Mouse (Mus musculus) heart, adult 2 months (tissue): Measurements from ENCODE around the gene Map4k4. TPM values are rescaled to one million over a fixed set of nuclear protein-coding genes. Genes with fewer than 3 reads are reported as not detected.

Source experiments
- DNase-seq, 2 experiments: peaks; one replicate each; pipeline ENCODE4 v3.0.0; 2021
- H3K27ac ChIP-seq: fragments of 200-600 bp; 2 replicates; pipeline ENCODE4 v1.8.1; 2022
- H3K27me3 ChIP-seq: fragments of 200-500 bp; 2 replicates; pipeline ENCODE4 v1.6.1; 2012; ENCODE audit warnings: mild to moderate bottlenecking, low read length, inconsistent platforms, mixed read lengths; ENCODE audit not compliant: control insufficient read depth, insufficient read depth
- H3K36me3 ChIP-seq: fragments of 200-500 bp; 2 replicates; pipeline ENCODE4 v1.6.1; 2012; ENCODE audit warnings: low read length, inconsistent platforms; ENCODE audit not compliant: control insufficient read depth, insufficient read depth
- H3K4me1 ChIP-seq: fragments of 200-500 bp; 2 replicates; pipeline ENCODE4 v1.6.1; 2011; ENCODE audit warnings: low read length; ENCODE audit not compliant: control insufficient read depth, insufficient read depth
- H3K4me3 ChIP-seq: fragments of 200-600 bp; 2 replicates; pipeline ENCODE4 v1.8.1; 2022
- H3K79me2 ChIP-seq: fragments of 200-500 bp; replicated peaks from 2 replicates; pipeline ENCODE4 v1.6.1; 2012; ENCODE audit warnings: mild to moderate bottlenecking, inconsistent platforms, low read length, moderate library complexity, mixed read lengths; ENCODE audit not compliant: control insufficient read depth, insufficient read depth
- H3K9ac ChIP-seq: fragments of 200-500 bp; 2 replicates; pipeline ENCODE4 v1.6.1; 2012; ENCODE audit warnings: low read depth, mild to moderate bottlenecking, control low read depth, inconsistent platforms, low read length, mixed read lengths
- CTCF ChIP-seq: fragments of 200-600 bp; IDR thresholded peaks from 2 replicates; pipeline ENCODE4 v1.8.1; 2022; ENCODE audit warnings: antibody characterized with exemption, mild to moderate bottlenecking, moderate library complexity
- EP300 ChIP-seq: fragments of 200-500 bp; IDR thresholded peaks from 2 replicates; pipeline ENCODE4 v1.6.1; 2011; ENCODE audit warnings: low read depth, low read length, control low read depth; ENCODE audit not compliant: insufficient read depth
- POLR2A ChIP-seq: fragments of 200-500 bp; IDR thresholded peaks from 2 replicates; pipeline ENCODE4 v1.6.1; 2011; ENCODE audit warnings: mild to moderate bottlenecking, low read depth, low read length, control low read depth; ENCODE audit not compliant: insufficient read depth
- WGBS: fragments of 180-500 bp; shearing (Covaris S2); methylation state at CpG from one replicate; pipeline ENCODE4 v1.1.7; 2018; 5-methylcytosine and 5-hydroxymethylcytosine counted together
- intact Hi-C: fragments of 180-260 bp; cut with DNase I; formaldehyde crosslinking; loops from one replicate; pipeline ENCODE4 v1.15.1; 2025
- polyA plus RNA-seq: library from polyadenylated mRNA; depleted of rRNA; stranded (reverse); fragments of >200 nt; gene quantifications from 2 replicates; pipeline ENCODE4 v1.2.3, GENCODE M21; 2012
- total RNA-seq, 2 experiments: library from RNA; stranded (reverse); gene quantifications; 2 replicates each; pipeline ENCODE4 v1.2.3; 2021

Gene Map4k4
- total and polyA plus RNA-seq, 3 experiments = 85.2 to 134 (median 129) TPM

DNA sequence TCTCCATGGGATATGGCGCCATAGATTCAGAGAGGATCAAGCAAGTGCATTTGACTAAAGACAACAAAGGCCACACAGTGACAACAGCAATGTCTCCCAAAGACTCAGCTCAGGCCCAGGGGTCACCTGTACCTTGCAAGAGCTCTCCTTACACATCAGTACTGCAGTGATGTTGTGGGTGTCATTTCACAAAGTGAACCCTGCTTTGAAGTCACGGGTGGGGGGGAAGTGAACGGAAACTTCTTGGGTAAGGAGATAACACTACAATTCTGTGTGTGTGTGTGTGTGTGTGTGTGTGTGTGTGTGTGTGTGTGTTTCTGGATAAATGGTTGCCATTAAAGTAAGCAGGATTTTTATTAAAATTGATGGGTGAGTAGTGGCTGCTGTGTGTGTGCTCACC is 53.9 kb downstream of the Map4k4 start:
- Histone ChIP-seq H3K79me2 (peaks cover 23% of the 10 kb centered on the region), H3K27ac (no peak overlapping the region), H3K4me3 (no peak overlapping the region), H3K4me1 (peaks cover 40% of the 10 kb centered on the region), H3K27me3 (no peaks in the 10 kb centered on the region), H3K9ac (no peak overlapping the region), H3K36me3 (peaks cover 9% of the 10 kb centered on the region)
- intact Hi-C loops = no loop called here
- 50% methylated on average over 3 of the region's 3 CpGs for WGBS
- TF ChIP-seq EP300 (no peak), POLR2A (no peak), CTCF (no peak)
- DNase-seq = no peak

DNA sequence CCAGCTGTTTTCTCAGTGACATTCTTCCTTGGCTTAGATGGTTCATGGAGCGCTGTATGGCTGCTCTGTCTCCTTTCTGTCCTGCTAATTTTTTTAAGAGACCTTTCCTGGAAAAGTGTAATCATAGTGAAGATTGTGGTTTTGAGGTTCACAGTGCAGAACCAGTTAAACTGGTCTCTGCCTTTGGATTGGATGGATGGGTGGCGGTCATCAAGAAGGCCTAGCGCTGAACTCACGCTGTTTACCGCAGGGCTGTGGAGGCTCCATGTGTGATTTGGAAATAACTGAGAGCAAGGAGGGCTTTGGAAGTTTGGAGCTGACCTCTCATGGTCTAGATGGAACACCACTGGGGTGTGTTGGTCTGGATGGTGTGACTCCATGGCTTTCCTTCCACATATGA is 56.0 kb downstream of the Map4k4 start:
- peaks cover 24% of the 10 kb centered on the region for H3K79me2 ChIP-seq
- DNase-seq = no peak
- peaks cover 38% of the 10 kb centered on the region for H3K4me1 ChIP-seq
- no peak overlapping the region for H3K27ac ChIP-seq
- intact Hi-C loops = no loop called here
- 82% methylated on average over 5 of the region's 5 CpGs for WGBS
- no peak overlapping the region for H3K9ac ChIP-seq
- no peaks in the 10 kb centered on the region for H3K27me3 ChIP-seq
- no peak for TF ChIP-seq POLR2A
- no peak for TF ChIP-seq EP300
- no peak for TF ChIP-seq CTCF
- H3K4me3 ChIP-seq = no peak overlapping the region
- peaks cover 10% of the 10 kb centered on the region for H3K36me3 ChIP-seq

GRCm38 (mm10) chr1:39957981-39958380 is 57.3 kb downstream of the Map4k4 start:
- Histone ChIP-seq H3K79me2 (peaks cover 18% of the 10 kb centered on the region), H3K4me3 (no peak overlapping the region), H3K27me3 (no peaks in the 10 kb centered on the region), H3K36me3 (peaks cover 11% of the 10 kb centered on the region), H3K4me1 (peaks cover 38% of the 10 kb centered on the region), H3K9ac (no peak overlapping the region), H3K27ac (no peak overlapping the region)
- intact Hi-C loops = no loop called here
- TF ChIP-seq POLR2A (no peak), EP300 (no peak), CTCF (no peak)
- no peak for DNase-seq
- WGBS = 36% methylated on average over 7 of the region's 7 CpGs

DNA sequence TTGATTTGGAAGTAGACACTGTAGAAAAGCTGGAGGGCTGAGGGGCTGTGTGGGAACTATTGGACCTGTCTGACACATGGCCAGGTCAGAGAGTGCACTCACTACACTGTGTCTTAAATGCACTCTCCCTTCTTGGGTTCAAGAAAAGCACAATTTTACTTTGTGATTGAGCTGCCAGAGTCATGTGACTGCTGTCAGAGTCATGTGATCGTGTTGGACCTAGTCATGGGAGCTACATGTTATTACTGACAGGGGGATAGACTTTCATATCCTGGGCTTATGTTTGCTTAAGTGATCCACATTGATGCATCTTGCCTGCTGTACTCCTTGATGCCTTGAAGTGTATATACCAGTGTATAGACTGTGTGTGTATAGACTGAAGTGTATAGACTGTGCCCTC is 59.9 kb downstream of the Map4k4 start:
- Histone ChIP-seq H3K27me3 (no peaks in the 10 kb centered on the region), H3K4me1 (peaks cover 40% of the 10 kb centered on the region), H3K79me2 (peaks cover 16% of the 10 kb centered on the region), H3K36me3 (peaks cover 20% of the 10 kb centered on the region), H3K27ac (no peak overlapping the region), H3K4me3 (no peak overlapping the region), H3K9ac (no peak overlapping the region)
- WGBS = 71% methylated on average over 1 of the region's 1 CpGs
- TF ChIP-seq CTCF = no peak
- no peak for TF ChIP-seq EP300
- TF ChIP-seq POLR2A = no peak
- no peak for DNase-seq
- intact Hi-C loops = no loop called here

DNA sequence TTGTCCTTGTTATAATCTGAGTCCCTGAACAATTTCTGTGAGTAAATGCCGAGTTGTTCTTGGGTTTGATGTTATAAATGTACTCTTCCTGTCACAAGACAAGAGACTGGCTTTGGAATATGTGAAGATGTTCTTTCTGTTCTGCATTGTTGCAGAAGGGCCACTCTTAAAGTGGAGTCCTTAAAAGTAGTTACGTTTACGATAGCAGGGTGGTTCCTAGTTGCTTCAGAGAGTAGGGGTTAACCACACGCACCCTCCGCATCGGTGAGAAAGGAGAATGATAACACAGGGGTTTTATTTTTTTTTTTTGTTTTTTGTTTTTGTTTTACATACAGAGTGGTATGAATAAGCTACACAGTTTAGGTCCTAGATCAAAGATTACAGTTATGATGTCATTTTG is 60.4 kb downstream of the Map4k4 start:
- intact Hi-C loops = no loop called here
- no peak overlapping the region for H3K4me3 ChIP-seq
- peaks cover 39% of the 10 kb centered on the region for H3K4me1 ChIP-seq
- no peak for DNase-seq
- no peaks in the 10 kb centered on the region for H3K27me3 ChIP-seq
- H3K9ac ChIP-seq = no peak overlapping the region
- no peak overlapping the region for H3K27ac ChIP-seq
- TF ChIP-seq EP300 (no peak), CTCF (no peak), POLR2A (no peak)
- H3K36me3 ChIP-seq = peaks cover 20% of the 10 kb centered on the region
- peaks cover 15% of the 10 kb centered on the region for H3K79me2 ChIP-seq
- 53% methylated on average over 6 of the region's 6 CpGs for WGBS

DNA sequence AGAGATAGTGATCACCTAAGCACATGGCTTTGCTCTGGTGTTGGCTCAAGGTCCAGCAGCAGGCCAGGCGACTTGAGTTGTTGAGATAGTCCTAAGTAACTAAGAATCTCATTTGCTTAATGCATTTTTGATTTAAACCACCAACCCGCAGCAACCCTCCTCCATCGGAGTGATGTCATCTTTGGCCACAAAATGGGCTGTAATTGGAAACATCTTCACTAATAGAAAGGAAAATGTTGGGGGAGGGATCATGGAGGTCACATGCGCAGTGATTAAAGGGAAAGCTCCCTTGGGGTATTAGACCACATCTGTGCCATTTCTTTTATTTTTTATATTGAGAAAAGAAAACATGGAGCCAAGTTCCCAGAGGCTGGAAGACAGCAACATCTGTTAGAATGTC is 61.6 kb downstream of the Map4k4 start:
- H3K9ac ChIP-seq = no peak overlapping the region
- H3K27me3 ChIP-seq = no peaks in the 10 kb centered on the region
- DNase-seq = no peak
- intact Hi-C loops = no loop called here
- peaks cover 35% of the 10 kb centered on the region for H3K4me1 ChIP-seq
- peaks cover 20% of the 10 kb centered on the region for H3K36me3 ChIP-seq
- WGBS = 53% methylated on average over 4 of the region's 4 CpGs
- TF ChIP-seq CTCF (no peak), EP300 (no peak)
- no peak overlapping the region; the same call in 1 of the 2 replicates for H3K27ac ChIP-seq
- H3K4me3 ChIP-seq = no peak overlapping the region
- peaks cover 9% of the 10 kb centered on the region for H3K79me2 ChIP-seq
